Mouse (Mus musculus) limb, embryonic 12.5 days (tissue): ENCODE measurements around the gene Gipc1. TPM values are rescaled to one million over a fixed set of nuclear protein-coding genes. Genes with fewer than 3 reads are reported as not detected.

Experiments used
- ATAC-seq: fragments of 200-750 bp; cut with Nextera tagmentation; 2 replicates; pipeline ENCODE4 v1.8.0; 2017; ENCODE audit warnings: low read depth, moderate TSS enrichment; ENCODE audit not compliant: insufficient number of reproducible peaks, insufficient read depth, low FRiP score, low TSS enrichment
- H3K27ac ChIP-seq: fragments of 300-500 bp; sonication (generic); 2 replicates; pipeline ENCODE4 v1.5.1; 2016; ENCODE audit warnings: mild to moderate bottlenecking, moderate library complexity
- H3K27me3 ChIP-seq: fragments of 300-500 bp; sonication (generic); 2 replicates; pipeline ENCODE4 v1.6.1; 2016; ENCODE audit warnings: mild to moderate bottlenecking, moderate library complexity
- H3K36me3 ChIP-seq: fragments of 300-500 bp; sonication (generic); 2 replicates; pipeline ENCODE4 v1.6.1; 2016; ENCODE audit warnings: mild to moderate bottlenecking, moderate library complexity
- H3K4me1 ChIP-seq: fragments of 300-500 bp; sonication (generic); replicated peaks from 2 replicates; pipeline ENCODE4 v1.6.1; 2016
- H3K4me2 ChIP-seq: fragments of 300-500 bp; sonication (generic); 2 replicates; pipeline ENCODE4 v1.6.1; 2016; ENCODE audit warnings: mild to moderate bottlenecking, moderate library complexity
- H3K4me3 ChIP-seq: fragments of 300-500 bp; sonication (generic); replicated peaks from 2 replicates; pipeline ENCODE4 v1.5.1; 2016; ENCODE audit warnings: mild to moderate bottlenecking
- H3K9ac ChIP-seq: fragments of 300-500 bp; sonication (generic); replicated peaks from 2 replicates; pipeline ENCODE4 v1.6.1; 2016; ENCODE audit warnings: mild to moderate bottlenecking, moderate library complexity
- H3K9me3 ChIP-seq: fragments of 300-500 bp; sonication (generic); 2 replicates; pipeline ENCODE4 v1.6.1; 2016; ENCODE audit warnings: mild to moderate bottlenecking, moderate library complexity
- WGBS: fragments of 180-500 bp; shearing (Covaris S2); methylation state at CpG from one replicate; pipeline ENCODE4 v1.1.7; 2016; 5-methylcytosine and 5-hydroxymethylcytosine counted together
- polyA plus RNA-seq: library from polyadenylated mRNA; unstranded; fragments of >200 nt; fragmentation: Nextera tagmentation; extraction: Ambion mirVana; gene quantifications from 2 replicates; pipeline ENCODE4 v1.2.1, GENCODE M21; 2016

Gipc1 gene
- polyA plus RNA-seq, 1 experiment from 2014 or later: 185 TPM

DNA sequence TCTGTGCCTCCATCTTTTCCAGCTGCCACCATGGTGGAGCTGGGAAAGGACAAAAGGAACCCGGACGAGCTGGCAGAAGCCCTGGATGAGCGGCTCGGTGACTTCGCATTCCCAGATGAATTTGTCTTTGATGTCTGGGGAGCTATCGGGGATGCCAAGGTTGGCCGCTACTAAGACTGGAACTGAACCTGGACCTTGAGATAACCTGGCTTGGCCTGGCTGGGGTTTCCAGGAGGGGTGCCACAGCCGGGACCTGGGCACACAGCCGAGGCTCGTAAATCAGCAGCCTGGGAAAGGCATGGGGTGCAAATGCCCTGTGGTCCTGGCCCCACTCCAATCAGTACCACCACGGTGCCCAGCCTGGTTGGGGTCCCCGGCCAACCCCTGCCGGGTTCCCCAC, 11.6 kb downstream of the Gipc1 start:
- Histone ChIP-seq H3K4me3 (no peak overlapping the region), H3K36me3 (peaks cover 23% of the 10 kb centered on the region), H3K4me1 (peaks cover 68% of the 10 kb centered on the region), H3K27ac (no peak overlapping the region), H3K9me3 (no peaks in the 10 kb centered on the region), H3K4me2 (no peak overlapping the region), H3K9ac (no peak overlapping the region), H3K27me3 (peaks cover 19% of the 10 kb centered on the region)
- no peak for ATAC-seq
- WGBS: 87% methylated on average over 13 of the region's 13 CpGs

DNA sequence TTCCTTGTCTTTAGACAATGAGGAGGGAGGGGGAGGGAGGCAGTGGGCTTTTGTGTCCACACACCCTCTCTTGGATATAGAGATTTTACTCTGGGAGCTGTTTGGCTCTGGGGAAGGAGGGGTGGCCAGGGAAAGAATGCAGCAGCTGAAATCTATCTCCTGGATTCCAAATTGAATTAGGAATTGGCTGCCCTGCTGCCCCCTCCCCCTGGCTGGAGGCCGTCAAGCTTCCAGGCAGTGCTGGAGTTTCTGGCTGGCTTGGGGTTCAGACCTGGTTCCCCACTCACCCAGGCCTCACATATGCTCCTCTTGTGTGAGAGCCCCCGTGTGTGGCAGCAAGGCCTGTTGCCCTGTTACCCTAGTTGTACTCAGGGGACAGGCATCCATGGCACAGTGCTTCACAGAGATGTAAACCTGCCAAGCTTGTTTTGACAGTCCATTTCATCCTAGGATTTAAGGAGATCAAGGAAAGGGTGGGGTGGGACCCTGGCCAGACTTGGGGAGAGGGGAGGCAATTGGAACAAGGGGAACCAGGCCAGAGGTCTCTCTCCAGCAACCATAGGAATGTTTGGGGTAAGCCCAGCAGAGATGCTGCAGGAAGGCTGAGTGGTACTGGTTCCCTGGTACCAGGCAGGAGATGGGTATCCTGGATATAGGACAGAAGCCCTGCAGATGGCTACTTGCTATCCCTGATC, 12.6 kb downstream of the Gipc1 start:
- Histone ChIP-seq H3K9me3 (no peaks in the 10 kb centered on the region), H3K9ac (no peak overlapping the region), H3K4me3 (no peak overlapping the region), H3K27ac (no peak overlapping the region), H3K36me3 (peaks cover 32% of the 10 kb centered on the region), H3K4me2 (no peak overlapping the region), H3K27me3 (peaks cover 22% of the 10 kb centered on the region), H3K4me1 (peaks cover 66% of the 10 kb centered on the region)
- ATAC-seq: no peak
- WGBS: 49% methylated on average over 2 of the region's 2 CpGs

DNA sequence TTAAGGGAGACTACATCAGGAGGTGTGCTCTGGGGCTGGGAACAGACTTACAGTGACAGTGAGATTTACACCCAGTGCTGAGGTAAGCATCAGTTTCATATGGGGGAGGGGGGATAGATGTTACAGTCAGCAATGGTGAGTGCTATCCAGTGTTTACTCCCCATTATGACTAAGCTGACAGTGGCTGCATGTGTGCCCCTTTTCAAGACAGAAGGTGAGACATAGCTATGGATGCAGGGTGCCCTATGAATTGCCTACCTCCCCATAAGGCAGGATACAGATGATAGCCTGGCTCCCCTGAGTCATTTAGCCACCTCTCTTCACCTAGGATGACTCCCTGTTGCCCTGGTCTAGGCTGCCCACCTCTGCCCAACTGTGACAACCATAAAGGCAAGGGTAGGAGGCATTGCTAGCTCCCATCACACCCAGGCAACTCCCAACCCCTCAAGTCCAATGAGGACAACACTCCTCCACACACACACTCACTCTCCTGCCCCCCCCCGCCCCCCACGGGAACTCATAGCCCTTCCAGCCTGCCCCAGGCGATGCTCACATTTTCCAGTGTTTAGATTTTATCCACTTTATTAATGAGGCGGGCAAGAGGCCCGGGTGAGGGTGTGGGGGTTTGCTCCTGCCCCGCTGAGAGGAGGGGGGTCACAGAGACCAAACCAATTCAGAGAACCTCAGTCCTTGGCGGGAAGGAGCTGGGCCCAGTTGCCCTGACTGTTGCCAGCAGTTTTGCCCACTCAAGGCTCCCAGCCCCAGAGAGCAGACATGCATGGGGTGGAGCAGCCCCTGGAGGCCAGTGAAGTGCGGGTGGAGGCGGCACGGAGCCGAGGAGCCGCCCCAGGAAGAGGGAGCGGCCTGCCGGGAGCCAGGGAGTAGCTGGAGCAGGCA, 13.7 kb downstream of the Gipc1 start, which contains the start of gene Ptger1:
Gene Ptger1, plus strand, starts transcription at position 710 of the 897 bp plus-strand sequence.
- Histone ChIP-seq H3K27me3 (peaks cover 22% of the 10 kb centered on the region), H3K36me3 (peaks cover 44% of the 10 kb centered on the region), H3K4me2 (peak within 1 kb of the TSS; percentile 35), H3K9ac (peak within 1 kb of the TSS; percentile 27; the same call in 1 of the 2 replicates), H3K9me3 (no peaks in the 10 kb centered on the region), H3K27ac (peak within 1 kb of the TSS; percentile 41; the same call in 1 of the 2 replicates), H3K4me1 (peaks cover 55% of the 10 kb centered on the region), H3K4me3 (no peak within 1 kb of the TSS; the same call in 1 of the 2 replicates)
- peak; percentile 12; the same call in 1 of the 2 replicates for ATAC-seq
- WGBS: 29% methylated on average over 14 of the region's 14 CpGs

DNA sequence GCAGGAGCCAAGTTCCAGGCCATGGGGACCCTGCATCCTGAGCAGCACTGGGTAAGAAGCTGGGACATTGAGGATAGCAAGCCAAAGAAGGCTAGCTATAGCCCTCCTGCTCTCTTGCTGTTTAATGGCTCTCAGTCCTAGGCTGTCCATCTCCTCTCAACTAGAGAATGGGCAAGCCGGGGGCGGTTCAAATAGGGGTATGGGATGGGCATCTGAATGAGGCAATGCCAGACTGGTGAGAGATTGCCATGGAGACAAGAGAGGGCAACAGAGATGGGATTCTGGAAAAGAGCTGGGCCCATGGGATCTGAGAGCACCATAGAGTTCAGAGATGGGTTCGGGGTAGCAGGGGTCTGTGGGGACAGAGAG, 14.4 kb downstream of the Gipc1 start:
- ATAC-seq: no peak
- 91% methylated on average over 3 of the region's 3 CpGs for WGBS
- Histone ChIP-seq H3K4me2 (peak overlapping the region; percentile 35), H3K4me3 (no peak overlapping the region; the same call in 1 of the 2 replicates), H3K27ac (peak overlapping the region; percentile 41; the same call in 1 of the 2 replicates), H3K9me3 (no peaks in the 10 kb centered on the region), H3K9ac (0 out of 2 replicates have a peak overlapping the region, but pooled peaks have one; percentile 27), H3K36me3 (peaks cover 50% of the 10 kb centered on the region), H3K27me3 (peaks cover 22% of the 10 kb centered on the region), H3K4me1 (peaks cover 49% of the 10 kb centered on the region)

DNA sequence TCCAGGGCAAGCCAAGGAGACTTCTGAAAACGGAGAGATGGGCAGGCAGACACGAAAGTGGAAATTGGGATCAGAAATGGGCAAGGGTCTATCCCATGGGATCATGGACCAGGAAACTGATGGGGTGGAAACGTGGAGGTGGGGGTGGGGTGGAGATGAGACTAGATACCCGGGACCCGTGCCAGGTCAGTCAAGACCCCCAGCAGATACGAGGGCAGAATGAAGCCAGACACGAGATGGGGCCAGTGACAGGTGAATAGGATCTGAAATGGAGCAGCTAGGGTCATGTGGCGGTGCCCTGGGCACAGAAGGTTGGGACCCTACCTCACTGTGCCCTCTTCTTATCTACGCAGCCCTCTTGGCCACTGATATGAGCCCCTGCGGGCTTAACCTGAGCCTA, 15.0 kb downstream of the Gipc1 start:
- WGBS: 84% methylated on average over 10 of the region's 10 CpGs
- H3K4me3 ChIP-seq: peak overlapping the region; percentile 44; the same call in 1 of the 2 replicates
- no peaks in the 10 kb centered on the region for H3K9me3 ChIP-seq
- peak overlapping the region; percentile 63; the same call in 1 of the 2 replicates for H3K9ac ChIP-seq
- peak overlapping the region; percentile 68 for H3K4me2 ChIP-seq
- H3K36me3 ChIP-seq: peaks cover 57% of the 10 kb centered on the region
- no peak overlapping the region for H3K27ac ChIP-seq
- ATAC-seq: no peak
- peaks cover 22% of the 10 kb centered on the region for H3K27me3 ChIP-seq
- H3K4me1 ChIP-seq: peaks cover 42% of the 10 kb centered on the region

DNA sequence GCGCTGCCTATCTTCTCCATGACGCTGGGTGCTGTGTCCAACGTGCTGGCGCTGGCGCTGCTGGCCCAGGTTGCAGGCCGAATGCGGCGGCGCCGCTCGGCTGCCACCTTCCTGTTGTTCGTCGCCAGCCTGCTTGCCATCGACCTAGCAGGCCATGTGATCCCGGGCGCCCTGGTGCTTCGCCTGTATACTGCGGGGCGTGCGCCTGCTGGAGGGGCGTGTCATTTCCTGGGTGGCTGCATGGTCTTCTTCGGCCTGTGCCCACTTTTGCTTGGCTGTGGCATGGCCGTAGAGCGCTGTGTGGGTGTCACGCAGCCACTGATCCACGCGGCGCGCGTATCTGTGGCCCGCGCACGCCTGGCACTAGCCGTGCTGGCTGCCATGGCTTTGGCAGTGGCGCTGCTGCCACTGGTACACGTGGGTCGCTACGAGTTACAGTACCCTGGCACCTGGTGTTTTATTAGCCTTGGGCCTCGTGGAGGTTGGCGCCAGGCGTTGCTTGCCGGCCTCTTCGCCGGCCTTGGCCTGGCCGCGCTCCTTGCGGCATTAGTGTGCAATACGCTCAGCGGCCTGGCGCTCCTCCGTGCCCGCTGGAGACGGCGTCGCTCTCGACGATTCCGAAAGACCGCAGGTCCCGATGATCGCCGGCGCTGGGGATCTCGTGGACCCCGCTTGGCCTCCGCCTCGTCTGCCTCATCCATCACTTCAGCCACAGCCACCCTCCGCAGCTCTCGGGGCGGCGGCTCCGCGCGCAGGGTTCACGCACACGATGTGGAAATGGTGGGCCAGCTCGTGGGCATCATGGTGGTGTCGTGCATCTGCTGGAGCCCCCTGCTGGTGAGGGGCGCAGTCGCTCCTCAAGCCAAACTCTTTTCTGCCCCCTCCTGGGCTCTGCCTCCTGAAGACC, 15.8 kb downstream of the Gipc1 start:
- no peak for ATAC-seq
- WGBS: 22% methylated on average over 80 of the region's 80 CpGs
- Histone ChIP-seq H3K4me2 (peak overlapping the region; percentile 68), H3K4me1 (peaks cover 38% of the 10 kb centered on the region), H3K9me3 (no peaks in the 10 kb centered on the region), H3K4me3 (peak overlapping the region; percentile 44), H3K36me3 (peaks cover 58% of the 10 kb centered on the region), H3K27me3 (peaks cover 22% of the 10 kb centered on the region), H3K9ac (peak overlapping the region; percentile 63), H3K27ac (no peak overlapping the region)

DNA sequence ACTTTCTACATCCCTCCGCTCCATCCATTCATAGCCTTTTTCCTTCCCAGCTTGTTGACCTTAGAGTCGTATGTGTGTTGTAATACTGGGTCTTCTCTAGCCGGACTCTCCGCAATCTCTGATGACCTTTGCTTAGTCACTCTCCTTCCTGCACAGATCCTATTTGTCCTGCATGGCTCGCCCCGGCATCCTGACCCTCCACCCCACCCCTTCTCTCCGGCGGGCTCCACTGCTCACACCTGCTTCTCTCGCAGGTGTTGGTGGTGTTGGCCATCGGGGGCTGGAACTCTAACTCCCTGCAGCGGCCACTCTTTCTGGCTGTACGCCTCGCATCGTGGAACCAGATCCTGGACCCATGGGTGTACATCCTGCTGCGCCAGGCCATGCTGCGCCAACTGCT, 16.5 kb downstream of the Gipc1 start:
- 78% methylated on average over 16 of the region's 16 CpGs for WGBS
- Histone ChIP-seq H3K36me3 (peaks cover 59% of the 10 kb centered on the region), H3K4me3 (no peak overlapping the region), H3K4me2 (peak overlapping the region; percentile 68), H3K27ac (no peak overlapping the region), H3K9me3 (no peaks in the 10 kb centered on the region), H3K27me3 (peaks cover 22% of the 10 kb centered on the region), H3K9ac (no peak overlapping the region), H3K4me1 (peaks cover 38% of the 10 kb centered on the region)
- ATAC-seq: no peak

DNA sequence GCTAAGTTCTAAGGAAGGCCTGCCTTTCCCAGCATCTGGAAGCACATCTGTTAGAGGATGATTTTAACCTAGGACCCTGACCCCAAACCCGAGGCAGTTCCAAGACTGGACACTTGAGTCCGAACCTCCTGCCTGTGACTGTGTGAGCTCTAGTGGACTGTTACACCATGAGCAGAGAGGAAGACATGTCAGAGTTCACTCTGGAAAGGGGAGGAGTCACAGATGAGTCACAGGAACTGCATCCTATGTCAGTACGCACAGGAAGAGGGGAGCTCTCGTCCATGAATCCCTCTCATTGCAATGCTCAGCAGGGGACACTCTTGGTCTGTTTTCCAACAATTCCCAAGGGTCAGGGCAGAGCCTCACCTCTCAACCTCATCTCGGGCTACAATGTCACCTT, 20.5 kb downstream of the Gipc1 start:
- Histone ChIP-seq H3K9me3 (no peaks in the 10 kb centered on the region), H3K4me1 (peaks cover 10% of the 10 kb centered on the region), H3K9ac (no peak overlapping the region), H3K27me3 (peaks cover 11% of the 10 kb centered on the region), H3K27ac (no peak overlapping the region), H3K4me3 (no peak overlapping the region), H3K36me3 (peaks cover 82% of the 10 kb centered on the region), H3K4me2 (no peak overlapping the region)
- ATAC-seq: no peak
- 69% methylated on average over 5 of the region's 5 CpGs for WGBS

DNA sequence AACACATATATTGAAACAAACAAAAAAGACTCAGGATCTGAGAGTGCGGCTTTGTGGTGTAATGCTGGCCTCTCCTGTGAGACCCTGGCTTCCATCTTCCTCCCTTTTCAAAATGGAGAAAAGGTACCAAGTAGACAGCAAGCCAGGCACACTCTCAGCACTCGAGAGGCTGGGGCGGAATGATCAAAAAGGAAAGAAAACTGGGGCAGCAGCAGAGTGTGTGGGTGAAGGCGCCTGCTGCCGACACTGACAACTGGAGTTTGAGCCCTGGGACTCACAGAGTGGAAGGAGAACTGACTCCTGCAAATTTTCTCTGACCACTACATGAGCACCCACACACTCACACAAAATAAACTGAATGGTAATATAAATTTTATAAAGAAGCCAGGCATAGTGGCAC, 22.0 kb downstream of the Gipc1 start:
- WGBS: 86% methylated on average over 5 of the region's 5 CpGs
- Histone ChIP-seq H3K27me3 (no peaks in the 10 kb centered on the region), H3K9ac (no peak overlapping the region), H3K4me2 (no peak overlapping the region), H3K4me3 (no peak overlapping the region), H3K27ac (no peak overlapping the region), H3K9me3 (no peaks in the 10 kb centered on the region), H3K36me3 (peaks cover 90% of the 10 kb centered on the region), H3K4me1 (no peaks in the 10 kb centered on the region)
- ATAC-seq: no peak

DNA sequence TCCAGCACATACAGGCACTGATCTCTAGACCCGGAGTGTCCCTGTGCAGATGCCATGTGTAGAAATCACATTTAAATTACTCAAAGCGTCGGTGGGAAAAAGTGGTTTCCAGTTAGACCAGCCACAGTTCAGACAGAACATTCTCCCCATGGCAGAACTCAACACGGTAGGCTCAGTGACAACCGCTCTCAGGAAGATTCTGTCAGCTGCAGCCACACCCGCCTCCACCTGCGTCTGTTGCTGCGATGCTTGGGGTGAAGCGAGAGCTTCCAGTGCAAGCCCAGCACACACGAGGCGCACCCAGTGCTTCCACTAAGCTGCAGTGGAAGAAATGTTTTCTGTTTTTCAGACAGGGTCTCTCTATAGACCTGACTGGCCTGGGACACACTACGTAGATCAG, 27.4 kb downstream of the Gipc1 start:
- Histone ChIP-seq H3K4me1 (peaks cover 18% of the 10 kb centered on the region), H3K4me2 (no peak overlapping the region), H3K36me3 (peaks cover 82% of the 10 kb centered on the region), H3K4me3 (no peak overlapping the region), H3K9ac (no peak overlapping the region), H3K9me3 (no peaks in the 10 kb centered on the region), H3K27me3 (no peaks in the 10 kb centered on the region), H3K27ac (0 out of 2 replicates have a peak overlapping the region, but pooled peaks have one; percentile 88)
- ATAC-seq: no peak
- 91% methylated on average over 12 of the region's 12 CpGs for WGBS
